Mouse (Mus musculus): ENCODE measurements around the gene Olfr724. TPM values are rescaled to one million over a fixed set of nuclear protein-coding genes. Genes with fewer than 3 reads are reported as not detected.
"Not testable (repeated sequence)": the region's sequence is repeated elsewhere in the genome, so short reads cannot be mapped to it uniquely, and the experiment has no call there.

The Olfr724 gene
- not detected in 2 replicates for polyA plus RNA-seq (2015; fragmentation: Nextera tagmentation; extraction: Ambion mirVana)

DNA sequence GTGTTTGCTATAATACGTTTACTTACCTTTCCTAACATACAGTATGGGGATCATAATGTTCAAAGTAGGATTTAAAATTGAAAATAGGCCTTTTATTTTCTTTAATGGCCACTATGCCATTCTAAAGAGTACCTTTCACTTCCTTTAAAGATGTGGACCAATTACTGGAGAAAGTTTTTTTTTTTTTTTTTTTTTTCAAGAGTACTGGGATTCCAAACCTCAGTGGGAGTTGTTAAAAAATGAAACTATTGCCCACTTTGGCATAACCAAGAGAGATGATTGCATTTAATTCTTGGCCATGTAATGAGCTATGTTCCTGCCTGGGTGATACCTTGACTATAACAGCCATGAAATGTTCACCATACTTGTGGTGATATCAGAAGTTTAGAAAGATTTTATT lies at the start of gene Olfr724:
Gene Olfr724 (minus strand): TSS at position 101 of the 400 bp plus-strand sequence.
- DNase-seq (ENCODE audit: low spot score): not testable (repeated sequence)

GRCm38 (mm10) chr14:49955890-49956289 lies 7.2 kb downstream of the Olfr724 start:
- DNase-seq (ENCODE audit: low spot score): no peak

- DNase-seq (ENCODE audit: low spot score): not testable (repeated sequence)
Observed at GRCm38 (mm10) chr14:49931687-49932086, 31.4 kb downstream of the Olfr724 start, which contains the start of gene Olfr723. Gene Olfr723, minus strand, starts transcription at chr14:49931787.

Other genes starting within 250 kb of the Olfr724 start
- gene Armh4, start 179.9 kb downstream of the Olfr724 start, polyA plus RNA-seq (2015; fragmentation: Nextera tagmentation; extraction: Ambion mirVana): 0.32 and 0.40 TPM in 2 replicates
- not detected in 2 replicates for gene Olfr722, start 61.3 kb downstream of the Olfr724 start, polyA plus RNA-seq (2015; fragmentation: Nextera tagmentation; extraction: Ambion mirVana)
- gene Olfr723, start 31.5 kb downstream of the Olfr724 start, polyA plus RNA-seq (2015; fragmentation: Nextera tagmentation; extraction: Ambion mirVana): not detected in 2 replicates
- gene Olfr725, start 77.1 kb upstream of the Olfr724 start, polyA plus RNA-seq (2015; fragmentation: Nextera tagmentation; extraction: Ambion mirVana): not detected in 2 replicates
- not detected in 2 replicates for gene Olfr726, start 127.7 kb upstream of the Olfr724 start, polyA plus RNA-seq (2015; fragmentation: Nextera tagmentation; extraction: Ambion mirVana)
- not detected in 2 replicates for gene Olfr727, start 159.9 kb upstream of the Olfr724 start, polyA plus RNA-seq (2015; fragmentation: Nextera tagmentation; extraction: Ambion mirVana)
- gene Olfr728, start 179.4 kb upstream of the Olfr724 start, polyA plus RNA-seq (2015; fragmentation: Nextera tagmentation; extraction: Ambion mirVana): not detected in 2 replicates
- not detected in 2 replicates for gene Olfr729, start 189.6 kb upstream of the Olfr724 start, polyA plus RNA-seq (2015; fragmentation: Nextera tagmentation; extraction: Ambion mirVana)
- not detected in 2 replicates for gene Olfr730, start 224.9 kb upstream of the Olfr724 start, polyA plus RNA-seq (2015; fragmentation: Nextera tagmentation; extraction: Ambion mirVana)

All from thymus, postnatal 0 days (tissue).